ENCODE assay signal across 12 mouse cellular contexts in genomic region chr14:60121572-60121971, GRCm38 (mm10).
"Had no signal": no experiment of that assay in that cellular context is flagged by ENCODE, and none has a peak within 500 bp of the region (broad histone marks: within the 10 kb centered on the region; RNA-seq: fewer than 3 reads in every experiment).

No protein-coding gene starts in this region.

- H3K36me3 ChIP-seq: kidney, embryonic 15.5 days; limb, embryonic 15.5 days; liver, embryonic 12.5 days; neural tube, embryonic 13.5 days had no signal

- H3K4me3 ChIP-seq: kidney, embryonic 15.5 days; limb, embryonic 15.5 days; liver, embryonic 12.5 days; neural tube, embryonic 13.5 days had no signal

- H3K4me1 ChIP-seq: limb, embryonic 15.5 days; neural tube, embryonic 13.5 days had no signal

- H3K9ac ChIP-seq: kidney, embryonic 15.5 days; limb, embryonic 15.5 days; liver, embryonic 12.5 days; lung, embryonic 14.5 days; neural tube, embryonic 13.5 days had no signal

- H3K27me3 ChIP-seq: kidney, embryonic 15.5 days; limb, embryonic 15.5 days; liver, embryonic 12.5 days; neural tube, embryonic 13.5 days had no signal

- H3K9me3 ChIP-seq: kidney, embryonic 15.5 days; limb, embryonic 15.5 days; liver, embryonic 12.5 days; neural tube, embryonic 13.5 days had no signal

- DNase-seq: kidney, adult 2 months; kidney, postnatal 14 days; layer of hippocampus, postnatal 36 days; lung, embryonic 14.5 days; lung, postnatal 10 days; right cerebral cortex, postnatal 14 days; thymus, postnatal 36 days had no signal

- ATAC-seq: intestine, embryonic 16.5 days; liver, embryonic 12.5 days had no signal

- H3K27ac ChIP-seq: kidney, embryonic 15.5 days; limb, embryonic 15.5 days; liver, embryonic 12.5 days; neural tube, embryonic 13.5 days had no signal

- H3K4me2 ChIP-seq: kidney, embryonic 15.5 days; limb, embryonic 15.5 days; liver, embryonic 12.5 days; lung, embryonic 14.5 days; neural tube, embryonic 13.5 days had no signal
